Mouse (Mus musculus) ES-E14 (cell line): ENCODE measurements around the gene Slit1. TPM values are rescaled to one million over a fixed set of nuclear protein-coding genes. Genes with fewer than 3 reads are reported as not detected.

ENCODE experiments used
- DNase-seq: peaks from one replicate; pipeline ENCODE4 v3.0.0-alpha.2; 2013; ENCODE audit warnings: low read depth, low spot score
- H3K27ac ChIP-seq: 2 replicates; pipeline ENCODE4 v1.5.1; 2012; ENCODE audit warnings: low read depth, mild to moderate bottlenecking, low read length, moderate library complexity, mixed read lengths; ENCODE audit not compliant: poor library complexity, insufficient read depth, severe bottlenecking
- H3K36me3 ChIP-seq: 2 replicates; pipeline ENCODE4 v1.6.1; 2012; ENCODE audit warnings: mild to moderate bottlenecking, low read length, moderate library complexity, mixed read lengths; ENCODE audit not compliant: control insufficient read depth, poor library complexity, insufficient read depth, severe bottlenecking
- H3K4me1 ChIP-seq, 2 experiments: fragments of 150-350 bp in 1 of 2; sonication (generic) in 1 of 2; 2 replicates each; pipeline ENCODE4 v1.6.1; 2012; ENCODE audit warnings: low read length in 2 of 2, mild to moderate bottlenecking in 1 of 2, mixed read lengths in 1 of 2; ENCODE audit not compliant: control insufficient read depth in 2 of 2, insufficient read depth in 2 of 2, poor library complexity in 1 of 2
- H3K4me3 ChIP-seq, 2 experiments: fragments of 150-350 bp in 1 of 2; sonication (generic) in 1 of 2; 2 replicates each; pipeline ENCODE4 v1.5.1; 2012; ENCODE audit warnings: low read length in 2 of 2, low read depth in 1 of 2, mild to moderate bottlenecking in 1 of 2, mixed read lengths in 1 of 2; ENCODE audit not compliant: insufficient read depth in 1 of 2, poor library complexity in 1 of 2, severe bottlenecking in 1 of 2
- H3K9ac ChIP-seq: 2 replicates; pipeline ENCODE4 v1.6.1; 2012; ENCODE audit warnings: low read depth, mild to moderate bottlenecking, low read length, mixed read lengths; ENCODE audit not compliant: poor library complexity, insufficient read depth, severe bottlenecking
- H3K9me3 ChIP-seq: fragments of 150-350 bp; sonication (generic); 2 replicates; pipeline ENCODE4 v1.6.1; 2012; ENCODE audit warnings: low read depth, mild to moderate bottlenecking, low read length; ENCODE audit not compliant: control insufficient read depth, insufficient read depth
- CHD2 ChIP-seq: IDR thresholded peaks from 2 replicates; pipeline ENCODE4 v1.6.1; 2014; ENCODE audit warnings: mild to moderate bottlenecking, low read depth, low read length, inconsistent platforms
- HCFC1 ChIP-seq: IDR thresholded peaks from 2 replicates; pipeline ENCODE4 v1.6.1; 2012; ENCODE audit warnings: low read length, inconsistent platforms, borderline replicate concordance; ENCODE audit not compliant: insufficient read depth
- MAFK ChIP-seq: IDR thresholded peaks from 2 replicates; pipeline ENCODE4 v1.6.1; 2014; ENCODE audit warnings: mild to moderate bottlenecking, low read depth, low read length, inconsistent platforms; ENCODE audit not compliant: insufficient read depth
- ZC3H11A ChIP-seq: IDR thresholded peaks from 2 replicates; pipeline ENCODE4 v1.6.1; 2012; ENCODE audit warnings: low read depth, mild to moderate bottlenecking, inconsistent platforms, low read length, borderline replicate concordance
- ZNF384 ChIP-seq: IDR thresholded peaks from 2 replicates; pipeline ENCODE4 v1.6.1; 2012; ENCODE audit warnings: low read depth, low read length, inconsistent platforms
- in situ Hi-C, 2 experiments: fragments of 600-800 bp; cut with MboI; formaldehyde crosslinking; loops; one replicate each; pipeline ENCODE4 v1.15.1; 2025; ENCODE audit warnings: low sequenced_read_pairs in 2 of 2, inconsistent platforms in 1 of 2; ENCODE audit not compliant: unreplicated experiment in 2 of 2
- total RNA-seq: library from RNA; depleted of rRNA; stranded (reverse); fragments of 300-350 nt; gene quantifications from 2 replicates; pipeline ENCODE4 v1.2.3, GENCODE M21; 2012

Gene Slit1
- total RNA-seq, 1 experiment, result 1.4 TPM

DNA sequence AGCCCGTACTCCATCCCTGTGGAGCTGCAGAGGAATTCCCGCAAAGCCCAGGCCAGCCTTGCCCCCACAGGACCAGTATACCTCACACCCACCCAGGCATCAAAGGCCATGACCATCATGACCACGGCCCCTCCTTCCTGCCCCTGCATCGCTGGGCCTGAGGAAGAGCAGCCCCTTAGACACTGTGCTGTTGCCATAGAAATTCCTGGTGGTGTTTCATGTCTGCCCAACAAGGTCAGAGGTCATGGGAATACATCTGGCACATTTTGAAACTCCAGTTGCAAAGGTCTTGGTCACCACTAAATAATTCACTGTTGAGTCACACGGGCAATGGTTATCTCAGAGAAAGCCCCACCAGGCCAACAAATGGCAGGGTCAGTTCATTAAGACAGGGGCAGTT lies 73.0 kb downstream of the Slit1 start:
- Histone ChIP-seq H3K9ac (no peak overlapping the region), H3K4me3 (no peak overlapping the region)
- DNase-seq, result no peak

DNA sequence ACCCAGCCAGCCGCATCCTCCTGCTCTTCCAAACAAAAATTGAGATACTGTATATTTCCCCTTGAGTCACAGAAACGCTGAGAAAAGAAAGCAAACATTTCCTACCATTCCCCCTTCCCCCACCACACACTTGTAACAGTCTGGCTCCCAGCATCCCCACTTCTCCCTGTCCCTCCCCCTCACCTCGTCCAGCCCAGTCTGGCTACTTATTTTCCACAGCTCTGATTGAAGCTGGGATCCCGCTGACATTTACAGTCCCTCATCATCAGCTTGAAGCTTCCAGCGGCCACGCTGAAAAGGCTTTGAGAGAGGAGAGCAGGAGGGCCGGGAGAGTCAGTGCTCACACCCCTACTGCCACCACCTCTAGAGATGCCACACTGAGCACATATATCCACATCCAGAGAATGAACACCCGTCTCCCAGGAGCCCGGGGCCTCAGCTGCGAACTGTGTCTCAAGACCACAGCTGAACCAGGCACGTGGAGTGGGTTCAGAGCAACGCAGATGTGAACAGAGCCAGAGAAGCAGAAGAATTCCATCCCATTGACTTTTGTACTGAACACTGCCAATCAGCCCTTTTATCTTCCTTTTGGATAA lies 73.6 kb downstream of the Slit1 start:
- no peaks in the 10 kb centered on the region for H3K36me3 ChIP-seq
- H3K9ac ChIP-seq, result no peak overlapping the region
- in situ Hi-C loops, result no loop called here
- DNase-seq, result no peak
- no peak overlapping the region for H3K27ac ChIP-seq
- peaks cover 7% of the 10 kb centered on the region in 2 experiments; a peak in 2 of 4 replicates for H3K4me1 ChIP-seq
- H3K9me3 ChIP-seq, result no peaks in the 10 kb centered on the region
- no peak overlapping the region for H3K4me3 ChIP-seq
- TF ChIP-seq ZNF384, result no peak
- TF ChIP-seq CHD2, result no peak
- TF ChIP-seq MAFK, result no peak
- TF ChIP-seq ZC3H11A, result no peak
- TF ChIP-seq HCFC1, result no peak

More for the DNA sequence above, 73.0 kb downstream of the Slit1 start:
- Histone ChIP-seq H3K27ac (no peak overlapping the region), H3K36me3 (no peaks in the 10 kb centered on the region), H3K9me3 (no peaks in the 10 kb centered on the region), H3K4me1 (peaks cover 2 to 4% of the 10 kb centered on the region in 2 experiments; a peak in 1 of 4 replicates)
- no peak for TF ChIP-seq HCFC1
- TF ChIP-seq ZNF384, result no peak
- no peak for TF ChIP-seq MAFK
- in situ Hi-C loops, result no loop called here

DNA sequence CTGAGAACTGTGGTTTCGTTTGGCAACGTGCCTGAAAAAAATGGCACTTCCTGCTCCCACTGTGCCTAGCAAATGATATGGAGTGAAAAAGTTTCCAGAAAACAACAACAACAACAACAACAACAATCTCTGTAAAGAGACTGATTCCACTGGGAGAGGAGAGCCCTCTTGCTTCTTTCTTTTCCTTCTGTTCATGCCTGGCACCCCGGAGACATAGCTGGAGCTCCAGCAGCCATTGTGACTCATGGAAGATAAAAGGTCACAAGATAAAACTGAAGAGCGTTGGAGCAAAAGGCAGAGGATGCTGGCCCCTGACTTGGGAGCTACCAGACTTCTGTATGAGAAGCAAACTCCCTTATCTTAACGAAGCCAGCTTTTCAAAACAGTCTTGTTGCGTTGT lies 75.9 kb downstream of the Slit1 start:
- in situ Hi-C loops, result no loop called here
- Histone ChIP-seq H3K36me3 (no peaks in the 10 kb centered on the region), H3K4me3 (no peak overlapping the region), H3K4me1 (peaks cover 10 to 15% of the 10 kb centered on the region in 2 experiments), H3K9ac (no peak overlapping the region), H3K27ac (no peak overlapping the region), H3K9me3 (no peaks in the 10 kb centered on the region)
- no peak for DNase-seq
- TF ChIP-seq CHD2 (no peak), ZC3H11A (no peak), ZNF384 (no peak), HCFC1 (no peak), MAFK (no peak)

DNA sequence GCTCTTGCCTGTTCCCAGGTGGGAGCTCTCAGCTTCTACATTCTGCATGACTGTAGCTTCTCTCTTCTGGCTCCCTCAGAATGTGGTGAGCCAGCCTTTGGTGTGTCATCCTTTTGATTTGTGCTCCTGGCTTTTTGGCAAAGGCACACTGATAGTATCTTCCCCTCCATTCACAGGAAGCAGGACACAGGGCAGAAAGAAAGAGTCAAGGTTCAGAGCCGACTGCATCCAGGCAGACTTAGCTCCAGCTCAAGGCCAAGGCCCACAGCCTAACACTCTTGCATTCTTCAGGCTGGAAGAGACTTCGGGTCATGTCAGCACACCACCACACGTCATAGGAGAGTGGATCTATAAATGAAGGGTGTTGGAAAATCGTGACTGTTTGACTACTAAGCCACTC lies 77.5 kb downstream of the Slit1 start:
- Histone ChIP-seq H3K36me3 (no peaks in the 10 kb centered on the region), H3K9ac (no peak overlapping the region; the same call in 1 of the 2 replicates), H3K9me3 (no peaks in the 10 kb centered on the region), H3K27ac (no peak overlapping the region), H3K4me3 (no peak overlapping the region), H3K4me1 (peaks cover 10 to 16% of the 10 kb centered on the region in 2 experiments)
- TF ChIP-seq ZC3H11A (no peak), CHD2 (no peak)
- in situ Hi-C loops, result no loop called here
- DNase-seq, result no peak
